Mouse (Mus musculus): ENCODE results near the gene Tes3-ps.

The Tes3-ps gene

DNA sequence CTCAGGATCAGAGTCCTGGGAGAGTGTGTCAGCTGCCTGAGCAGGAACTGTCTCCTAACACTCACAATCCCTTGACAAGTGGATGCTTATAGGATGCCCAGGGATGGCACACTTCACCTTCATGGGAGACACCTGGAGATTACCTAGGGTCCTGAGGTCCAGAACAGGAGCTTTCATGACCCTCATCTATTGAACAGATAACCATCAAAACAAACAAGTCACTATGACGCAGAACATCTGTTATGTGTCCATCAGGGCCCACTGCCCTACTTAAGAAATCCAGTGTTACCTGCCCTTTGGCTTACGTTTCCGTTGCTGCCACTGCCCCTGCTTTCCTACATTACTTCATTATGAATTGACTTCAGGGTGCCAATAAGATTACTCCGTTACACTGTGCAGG is 12.7 kb downstream of the Tes3-ps start:
- DNase-seq = no peak

DNA sequence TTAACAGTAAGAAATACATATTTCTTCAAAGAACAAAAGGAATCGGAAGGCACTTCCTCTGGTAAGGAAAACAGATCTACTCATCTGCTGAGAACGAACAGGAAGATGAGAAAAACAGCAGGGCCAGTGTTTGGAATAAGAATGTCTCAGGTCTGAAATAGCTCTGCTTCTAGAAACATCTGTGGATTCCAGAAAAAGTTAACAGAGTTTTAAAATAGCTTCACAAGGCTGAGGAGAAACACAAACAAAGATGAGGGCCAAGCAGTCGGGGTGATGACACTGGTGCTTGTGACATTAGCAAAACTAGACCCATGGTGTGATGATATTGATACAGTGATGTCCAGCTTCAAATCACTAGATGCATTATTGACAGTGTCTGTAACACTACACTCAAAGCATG is 14.1 kb downstream of the Tes3-ps start:
- no peak for DNase-seq

DNA sequence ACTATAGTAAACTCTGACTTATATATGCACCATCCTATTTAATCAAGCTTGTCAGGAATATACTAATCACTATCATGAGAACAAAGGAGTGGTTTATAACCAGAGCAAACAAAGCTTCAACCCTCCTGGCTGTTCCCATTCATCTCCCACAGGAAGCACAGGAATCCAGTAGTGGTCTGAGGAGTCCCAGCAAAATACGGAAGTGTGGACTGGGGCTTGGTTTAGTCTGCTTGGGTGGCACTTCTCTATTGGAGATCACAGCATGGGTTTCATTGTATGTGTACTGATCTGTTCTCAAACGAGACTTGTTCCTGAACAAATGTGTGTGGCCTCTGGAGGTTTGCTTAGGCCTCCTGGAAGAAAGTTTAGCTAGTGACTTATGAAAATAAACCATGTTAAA is 25.6 kb downstream of the Tes3-ps start:
- DNase-seq = no peak

DNA sequence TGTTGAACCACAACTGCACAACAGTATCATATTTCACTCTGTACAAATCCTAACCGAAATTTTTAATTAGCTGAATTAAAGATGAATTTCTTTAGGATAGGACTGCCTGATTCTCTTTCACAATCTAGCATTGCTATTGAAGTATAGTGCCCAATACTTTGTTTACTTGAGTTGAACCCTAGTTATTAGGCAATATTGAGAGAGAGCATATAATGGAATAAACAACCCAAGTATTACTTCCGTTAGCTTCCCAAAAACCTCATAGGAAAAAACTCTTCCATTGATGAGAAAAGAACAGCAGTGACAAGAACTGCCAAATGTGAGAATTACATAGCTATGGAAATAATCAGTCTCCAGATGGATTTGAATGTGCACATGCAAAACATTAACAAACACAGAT is 33.1 kb downstream of the Tes3-ps start:
- DNase-seq = no peak

DNA sequence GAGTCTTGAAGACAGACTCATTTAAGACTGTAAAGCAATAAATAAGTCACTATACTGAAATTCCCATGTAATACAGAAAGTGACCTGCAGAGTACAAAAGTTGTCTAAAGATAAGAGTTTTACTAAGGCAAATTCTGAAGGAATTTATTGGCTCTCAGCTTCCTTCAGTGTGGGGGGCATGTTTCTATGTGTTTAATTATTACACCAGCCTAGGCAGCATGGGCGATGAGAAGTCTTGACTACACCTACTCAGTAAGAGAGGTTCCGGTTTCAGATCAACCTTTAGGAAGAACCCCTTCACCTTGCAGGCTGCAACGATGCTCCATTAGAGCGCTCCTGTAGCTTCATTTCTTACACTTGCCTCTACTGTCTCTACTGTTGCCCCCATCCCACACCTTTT is 37.5 kb downstream of the Tes3-ps start:
- no peak for DNase-seq

DNA sequence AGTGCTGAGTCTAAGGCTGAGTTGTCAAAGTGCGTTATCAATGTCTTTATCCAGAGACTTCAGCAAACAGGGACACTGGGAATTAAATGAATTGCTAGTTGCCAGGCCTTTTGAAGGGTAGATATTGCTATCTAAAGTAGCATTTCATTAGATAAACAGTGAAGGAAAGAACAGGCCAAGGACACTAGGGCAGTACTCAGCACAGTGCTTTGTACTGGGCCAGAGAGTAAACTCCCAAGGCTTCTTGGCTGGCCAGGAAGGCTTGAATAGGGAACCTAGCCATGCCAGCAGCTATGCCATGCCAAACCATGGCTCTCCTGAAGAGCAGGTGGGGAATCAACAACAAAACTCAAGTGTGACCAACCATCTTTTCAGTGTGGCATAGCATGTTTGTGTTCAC is 43.8 kb downstream of the Tes3-ps start:
- no peak for DNase-seq

DNA sequence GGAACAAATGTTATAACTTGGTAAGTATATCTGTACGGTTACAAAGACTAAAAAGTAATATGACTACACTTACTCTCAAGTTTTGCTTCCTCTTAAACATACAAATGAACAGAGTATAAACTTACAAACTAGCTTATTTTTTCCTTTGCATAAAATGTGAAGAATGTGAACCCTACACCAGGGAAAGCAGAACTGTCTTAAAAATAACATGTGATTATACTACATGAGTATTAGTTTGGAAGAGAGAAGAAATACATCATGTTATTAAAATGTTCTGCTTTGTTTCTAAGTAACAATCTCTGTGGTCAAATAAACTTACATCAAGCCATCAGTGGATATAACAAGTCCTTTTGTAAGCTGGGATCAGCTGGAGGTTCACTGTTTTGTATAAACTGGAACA is 45.6 kb downstream of the Tes3-ps start:
- no peak for DNase-seq

DNA sequence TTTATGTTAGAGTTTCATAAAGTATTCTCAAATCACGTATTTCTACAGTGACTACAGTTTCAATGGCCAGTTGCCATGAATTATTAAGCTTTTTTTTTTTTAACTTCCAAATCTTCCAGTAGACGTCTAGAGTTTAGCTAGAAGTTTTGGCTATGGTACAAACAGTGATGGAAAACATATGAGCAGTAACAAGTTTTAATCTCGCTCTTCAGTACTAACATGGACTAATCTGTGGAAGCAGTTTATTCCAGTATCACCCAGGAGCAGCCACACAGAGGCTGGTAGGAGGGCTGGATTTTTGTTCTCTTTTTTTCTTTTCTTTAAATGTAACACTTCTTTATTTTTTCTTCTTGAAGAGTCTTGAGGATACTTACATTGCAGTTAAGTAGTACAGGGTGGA is 51.2 kb downstream of the Tes3-ps start, which contains the start of gene Aspn:
Aspn (plus strand) TSS at position 165 of the 400 bp plus-strand sequence.
- DNase-seq = no peak

DNA sequence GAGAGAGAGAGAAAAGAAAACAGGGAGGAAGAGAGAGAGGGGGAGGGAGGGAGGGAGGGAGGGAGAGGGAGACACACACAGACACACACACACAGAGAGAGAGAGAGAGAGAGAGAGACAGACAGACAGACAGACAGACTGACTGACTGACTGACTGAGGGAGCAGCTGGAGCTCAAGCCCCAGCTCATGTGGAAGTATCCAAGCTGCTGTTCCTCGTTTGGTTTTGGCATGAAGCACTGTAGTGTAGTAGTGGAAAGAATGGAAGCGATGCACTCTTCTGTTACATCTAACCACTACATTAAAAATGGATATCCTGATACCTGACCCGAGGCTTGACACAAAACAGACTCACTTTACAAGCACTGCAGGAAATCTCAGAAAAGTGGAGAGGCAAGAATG is 52.5 kb downstream of the Tes3-ps start:
- DNase-seq = no peak

All from right cerebral cortex, postnatal 14 days (tissue).